Mouse (Mus musculus) heart, embryonic 14.5 days (tissue): Measurements from ENCODE around the gene Mtmr11. TPM values are rescaled to one million over a fixed set of nuclear protein-coding genes. Genes with fewer than 3 reads are reported as not detected.
A peak's percentile ranks its signal among the peaks of the same experiment; 100 is the strongest.
"Not testable (repeated sequence)": the region's sequence is repeated elsewhere in the genome, so short reads cannot be mapped to it uniquely, and the experiment has no call there.

Source experiments
- ATAC-seq: fragments of 200-750 bp; cut with Nextera tagmentation; 2 replicates; pipeline ENCODE4 v1.8.0; 2017; ENCODE audit warnings: low read depth, moderate TSS enrichment; ENCODE audit not compliant: insufficient number of reproducible peaks, insufficient read depth, low FRiP score
- H3K27ac ChIP-seq, 2 experiments: fragments of 200-500 bp in 1 of 2; fragments of 300-500 bp in 1 of 2; sonication (generic) in 1 of 2; replicated peaks in 1 of 2; 2 replicates each; pipeline ENCODE4 v1.5.1; 2012 to 2014; ENCODE audit warnings: low read depth in 2 of 2, low read length in 2 of 2, control low read depth in 1 of 2, mild to moderate bottlenecking in 1 of 2, mixed read lengths in 1 of 2; ENCODE audit not compliant: control insufficient read depth in 1 of 2, insufficient read depth in 1 of 2
- H3K27me3 ChIP-seq: fragments of 300-500 bp; sonication (generic); 2 replicates; pipeline ENCODE4 v1.6.1; 2014; ENCODE audit warnings: mild to moderate bottlenecking, low read length, control low read depth; ENCODE audit not compliant: control insufficient read depth, insufficient read depth
- H3K36me3 ChIP-seq: fragments of 300-500 bp; sonication (generic); 2 replicates; pipeline ENCODE4 v1.6.1; 2014; ENCODE audit warnings: mild to moderate bottlenecking, control low read depth, low read length, mixed read lengths; ENCODE audit not compliant: control insufficient read depth, insufficient read depth
- H3K4me1 ChIP-seq, 2 experiments: fragments of 200-500 bp in 1 of 2; fragments of 300-500 bp in 1 of 2; sonication (generic) in 1 of 2; 2 replicates each; pipeline ENCODE4 v1.6.1; 2012 to 2014; ENCODE audit warnings: low read length in 2 of 2, control low read depth in 1 of 2, mixed read lengths in 1 of 2; ENCODE audit not compliant: control insufficient read depth in 2 of 2, insufficient read depth in 2 of 2
- H3K4me2 ChIP-seq: fragments of 300-500 bp; sonication (generic); 2 replicates; pipeline ENCODE4 v1.6.1; 2014; ENCODE audit warnings: mild to moderate bottlenecking, low read length
- H3K4me3 ChIP-seq, 2 experiments: fragments of 200-500 bp in 1 of 2; fragments of 300-500 bp in 1 of 2; sonication (generic) in 1 of 2; 2 replicates each; pipeline ENCODE4 v1.5.1; 2012 to 2014; ENCODE audit warnings: low read length in 2 of 2, mild to moderate bottlenecking in 2 of 2, control low read depth in 1 of 2, low read depth in 1 of 2, moderate library complexity in 1 of 2; ENCODE audit not compliant: control insufficient read depth in 1 of 2, insufficient read depth in 1 of 2
- H3K9ac ChIP-seq: fragments of 300-500 bp; sonication (generic); 2 replicates; pipeline ENCODE4 v1.6.1; 2014; ENCODE audit warnings: mild to moderate bottlenecking, low read length
- H3K9me3 ChIP-seq: fragments of 300-500 bp; sonication (generic); 2 replicates; pipeline ENCODE4 v1.6.1; 2016; ENCODE audit warnings: low read length, control low read depth; ENCODE audit not compliant: control insufficient read depth
- WGBS: fragments of 180-500 bp; shearing (Covaris S2); extraction: QIAGEN DNeasy Blood & Tissue Kit; methylation state at CpG from one replicate; pipeline ENCODE4 v1.1.7; 2014; 5-methylcytosine and 5-hydroxymethylcytosine counted together
- microRNA-seq: library from miRNA; unstranded; fragments of <30 nt; microRNA quantifications from one replicate; pipeline ENCODE4, GENCODE M21; 2016
- polyA plus RNA-seq: library from polyadenylated mRNA; unstranded; fragments of >200 nt; fragmentation: Nextera tagmentation; extraction: Ambion mirVana; gene quantifications from 2 replicates; pipeline ENCODE4 v1.2.1, GENCODE M21; 2014

Mtmr11 gene
- polyA plus RNA-seq, 1 experiment from 2014 or later: 7.9 TPM

- Histone ChIP-seq H3K9ac (peak within 1 kb of the TSS; percentile 93), H3K4me1 (peaks cover 9 to 27% of the 10 kb centered on the region in 2 experiments), H3K36me3 (no peaks in the 10 kb centered on the region), H3K9me3 (no peaks in the 10 kb centered on the region), H3K4me3 (peak within 1 kb of the TSS; percentile 60 to 72), H3K27ac (peak within 1 kb of the TSS; percentile 95 to 100), H3K27me3 (no peaks in the 10 kb centered on the region), H3K4me2 (peak within 1 kb of the TSS; percentile 76)
- peak; percentile 67 for ATAC-seq
- under 1% methylated on average over 37 of the region's 37 CpGs for WGBS
Measured at GRCm38 (mm10) chr3:96219661-96220130, 57.9 kb downstream of the Mtmr11 start, which contains the start of the genes Bola1 and Hist2h2ab. TSS of gene Bola1 (minus strand) at chr3:96219709. TSS of gene Hist2h2ab (plus strand) at chr3:96219865.

DNA sequence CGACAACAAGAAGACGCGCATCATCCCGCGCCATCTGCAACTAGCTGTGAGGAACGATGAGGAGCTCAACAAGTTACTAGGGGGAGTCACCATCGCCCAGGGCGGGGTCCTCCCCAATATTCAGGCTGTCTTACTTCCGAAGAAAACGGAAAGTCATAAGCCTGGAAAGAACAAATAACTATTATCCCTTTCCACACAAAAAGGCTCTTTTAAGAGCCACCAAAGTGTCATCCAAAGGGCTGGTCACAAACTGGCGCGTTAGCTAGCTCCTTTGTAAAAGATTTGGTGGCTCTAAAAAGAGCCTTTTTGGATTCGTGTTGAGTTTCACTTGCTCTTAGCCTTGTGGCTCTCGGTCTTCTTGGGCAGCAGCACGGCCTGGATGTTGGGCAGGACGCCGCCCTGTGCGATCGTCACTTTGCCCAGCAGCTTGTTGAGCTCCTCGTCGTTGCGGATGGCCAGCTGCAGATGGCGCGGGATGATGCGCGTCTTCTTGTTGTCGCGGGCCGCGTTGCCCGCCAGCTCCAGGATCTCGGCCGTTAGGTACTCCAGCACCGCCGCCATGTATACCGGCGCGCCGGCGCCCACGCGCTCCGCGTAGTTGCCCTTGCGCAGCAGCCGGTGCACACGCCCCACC lies 58.4 kb downstream of the Mtmr11 start:
- peak overlapping the region; percentile 95 to 100 for H3K27ac ChIP-seq
- H3K4me3 ChIP-seq: peak overlapping the region; percentile 60 to 72
- H3K27me3 ChIP-seq, ATAC-seq, H3K36me3 ChIP-seq, H3K9me3 ChIP-seq: not testable (repeated sequence)
- H3K4me1 ChIP-seq: peaks cover 9 to 27% of the 10 kb centered on the region in 2 experiments
- peak overlapping the region; percentile 76 for H3K4me2 ChIP-seq
- under 1% methylated on average over 33 of the region's 47 CpGs for WGBS
- peak overlapping the region; percentile 93 for H3K9ac ChIP-seq

DNA sequence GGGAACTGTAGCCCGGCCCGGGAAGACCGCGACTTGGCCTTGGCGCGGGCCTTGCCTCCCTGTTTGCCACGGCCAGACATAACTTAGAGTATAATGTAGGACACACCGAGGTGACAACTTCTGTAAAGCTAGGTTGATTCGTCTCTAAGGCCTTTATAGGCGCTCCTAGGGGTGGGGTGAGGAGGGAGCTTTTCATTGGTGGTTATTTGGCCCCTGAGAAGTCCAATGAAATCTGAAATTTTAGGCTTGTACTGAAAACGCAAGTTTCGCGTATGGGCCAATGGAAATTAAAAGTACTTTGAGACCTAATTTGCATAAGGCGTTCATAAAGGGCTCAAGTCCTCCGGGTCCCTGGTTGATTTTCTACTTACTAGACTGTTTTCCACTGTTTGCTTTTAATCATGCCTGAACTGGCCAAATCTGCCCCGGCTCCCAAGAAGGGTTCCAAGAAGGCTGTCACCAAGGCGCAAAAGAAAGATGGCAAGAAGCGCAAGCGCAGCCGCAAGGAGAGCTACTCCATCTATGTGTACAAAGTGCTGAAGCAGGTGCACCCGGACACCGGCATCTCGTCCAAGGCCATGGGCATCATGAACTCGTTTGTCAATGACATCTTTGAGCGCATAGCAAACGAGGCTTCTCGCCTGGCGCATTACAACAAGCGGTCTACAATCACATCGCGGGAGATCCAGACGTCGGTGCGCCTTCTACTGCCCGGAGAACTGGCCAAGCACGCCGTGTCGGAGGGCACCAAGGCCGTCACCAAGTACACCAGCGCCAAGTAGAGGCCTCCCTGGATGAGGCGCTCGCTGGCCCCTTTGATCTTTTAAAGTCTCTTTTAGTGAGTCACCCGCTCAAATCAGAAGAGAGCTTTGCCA lies 59.2 kb downstream of the Mtmr11 start, which contains the start of the genes Hist2h2ac and Hist2h2be:
Gene Hist2h2ac (minus strand): TSS at position 116 of the 875 bp plus-strand sequence.
Gene Hist2h2be (plus strand): TSS at position 355 of the 875 bp plus-strand sequence.
- peak; percentile 86 for ATAC-seq
- 1% methylated on average over 43 of the region's 43 CpGs for WGBS
- H3K27me3 ChIP-seq: no peaks in the 10 kb centered on the region
- no peaks in the 10 kb centered on the region for H3K9me3 ChIP-seq
- H3K9ac ChIP-seq: peak within 1 kb of the TSS; percentile 93
- H3K27ac ChIP-seq: peak within 1 kb of the TSS; percentile 95 to 100
- H3K4me2 ChIP-seq: peak within 1 kb of the TSS; percentile 76
- peaks cover 9 to 30% of the 10 kb centered on the region in 2 experiments for H3K4me1 ChIP-seq
- peak within 1 kb of the TSS; percentile 60 to 72 for H3K4me3 ChIP-seq
- H3K36me3 ChIP-seq: no peaks in the 10 kb centered on the region

Small RNAs within 50 kb of the gene (microRNA-seq; reads per million reads assigned to microRNA genes)
- not detected for gene Gm44492

Other genes with a start within 250 kb of the Mtmr11 start
- 58.3 and 65.3 TPM in 2 replicates for gene Anp32e, start 232.8 kb upstream of the Mtmr11 start, polyA plus RNA-seq
- gene Plekho1, start 166.0 kb upstream of the Mtmr11 start, polyA plus RNA-seq: 65.0 and 73.7 TPM in 2 replicates
- gene Vps45, start 103.5 kb upstream of the Mtmr11 start, polyA plus RNA-seq: 22.8 and 24.4 TPM in 2 replicates
- 12.6 and 16.2 TPM in 2 replicates for gene Otud7b, start 57.5 kb upstream of the Mtmr11 start, polyA plus RNA-seq
- gene Sf3b4, start 10.3 kb downstream of the Mtmr11 start, polyA plus RNA-seq: 83.7 and 88.8 TPM in 2 replicates
- gene Sv2a, start 19.1 kb downstream of the Mtmr11 start, polyA plus RNA-seq: 10.8 and 12.0 TPM in 2 replicates
- gene Bola1, start 57.7 kb downstream of the Mtmr11 start, polyA plus RNA-seq: 50.2 and 56.1 TPM in 2 replicates
- 1.3 TPM in 1 of 2 replicates, not detected in the other for gene Hist2h2ab, start 57.9 kb downstream of the Mtmr11 start, polyA plus RNA-seq
- gene Hist2h2ac, start 58.9 kb downstream of the Mtmr11 start, polyA plus RNA-seq: 3.2 and 4.7 TPM in 2 replicates
- gene Hist2h2be, start 59.1 kb downstream of the Mtmr11 start, polyA plus RNA-seq: 6.8 and 7.6 TPM in 2 replicates
- 3.2 and 6.4 TPM in 2 replicates for gene Hist2h3c2, start 77.1 kb downstream of the Mtmr11 start, polyA plus RNA-seq
- gene Hist2h2aa2, start 78.3 kb downstream of the Mtmr11 start, polyA plus RNA-seq: 34.6 and 35.8 TPM in 2 replicates
- 22.5 and 26.3 TPM in 2 replicates for gene Hist2h2aa1, start 83.5 kb downstream of the Mtmr11 start, polyA plus RNA-seq
- 1.2 TPM in 1 of 2 replicates, not detected in the other for gene Hist2h3c1, start 84.7 kb downstream of the Mtmr11 start, polyA plus RNA-seq
- gene Hist2h4, start 101.3 kb downstream of the Mtmr11 start, polyA plus RNA-seq: 3.4 and 5.0 TPM in 2 replicates
- 26.9 and 32.0 TPM in 2 replicates for gene Hist2h3b, start 106.7 kb downstream of the Mtmr11 start, polyA plus RNA-seq
- 4.0 and 7.9 TPM in 2 replicates for gene Hist2h2bb, start 107.7 kb downstream of the Mtmr11 start, polyA plus RNA-seq
- 2.1 and 3.2 TPM in 2 replicates for gene Fcgr1, start 132.0 kb downstream of the Mtmr11 start, polyA plus RNA-seq